Mouse (Mus musculus): ENCODE measurements at regions not wholly inside any gene's neighbourhood (a gene's known extent, or its start where the extent isn't known, plus 50 kb on each side); places are given as distances from the start of the nearest gene placed in this dataset.
"Not testable (repeated sequence)": the region's sequence is repeated elsewhere in the genome, so short reads cannot be mapped to it uniquely, and the experiment has no call there.

- H3K4me3 ChIP-seq, result no peak overlapping the region
- no peak for ATAC-seq (replicated peaks)
- no peaks in the 10 kb centered on the region for H3K4me1 ChIP-seq
- H3K36me3 ChIP-seq, result no peaks in the 10 kb centered on the region
- no peak overlapping the region for H3K9ac ChIP-seq (replicated peaks)
- H3K4me2 ChIP-seq (replicated peaks), result no peak overlapping the region
- H3K9me3 ChIP-seq, result no peaks in the 10 kb centered on the region
- H3K27ac ChIP-seq (replicated peaks), result no peak overlapping the region
- H3K27me3 ChIP-seq, result no peaks in the 10 kb centered on the region
- WGBS, result 31% methylated on average over 1 of the region's 1 CpGs
These were observed 67.7 kb downstream of the Alg10b start for GRCm38 (mm10) chr15:90291848-90292247.

GRCm38 (mm10) chr15:90294353-90294922 lies 70.3 kb downstream of the Alg10b start:
- no peak overlapping the region for H3K27ac ChIP-seq (replicated peaks)

GRCm38 (mm10) chr15:90298566-90298965 lies 74.5 kb downstream of the Alg10b start:
- Histone ChIP-seq H3K4me3 (no peak overlapping the region), H3K9me3 (no peaks in the 10 kb centered on the region), H3K9ac (replicated peaks) (no peak overlapping the region), H3K36me3 (no peaks in the 10 kb centered on the region), H3K27me3 (no peaks in the 10 kb centered on the region), H3K4me2 (replicated peaks) (no peak overlapping the region), H3K4me1 (no peaks in the 10 kb centered on the region), H3K27ac (replicated peaks) (no peak overlapping the region)
- 31% methylated on average over 7 of the region's 7 CpGs for WGBS
- ATAC-seq (replicated peaks), result no peak

More at GRCm38 (mm10) chr15:90294353-90294922, 70.3 kb downstream of the Alg10b start:
- H3K36me3 ChIP-seq, result no peaks in the 10 kb centered on the region
- no peaks in the 10 kb centered on the region for H3K9me3 ChIP-seq
- no peaks in the 10 kb centered on the region for H3K4me1 ChIP-seq
- H3K4me3 ChIP-seq, result no peak overlapping the region
- no peak overlapping the region for H3K9ac ChIP-seq (replicated peaks)
- no peak overlapping the region for H3K4me2 ChIP-seq (replicated peaks)
- no peaks in the 10 kb centered on the region for H3K27me3 ChIP-seq
- ATAC-seq (replicated peaks), result no peak
- 66% methylated on average over 2 of the region's 2 CpGs for WGBS

GRCm38 (mm10) chr15:90303393-90303792 lies 79.3 kb downstream of the Alg10b start:
- ATAC-seq (replicated peaks), result no peak
- Histone ChIP-seq H3K27ac (replicated peaks) (no peak overlapping the region), H3K9me3 (no peaks in the 10 kb centered on the region), H3K36me3 (no peaks in the 10 kb centered on the region), H3K27me3 (no peaks in the 10 kb centered on the region), H3K4me3 (no peak overlapping the region), H3K4me2 (replicated peaks) (no peak overlapping the region), H3K4me1 (no peaks in the 10 kb centered on the region), H3K9ac (replicated peaks) (no peak overlapping the region)
- 100% methylated on average over 1 of the region's 1 CpGs for WGBS

- no peak overlapping the region for H3K4me3 ChIP-seq
These were observed 80.9 kb downstream of the Alg10b start for GRCm38 (mm10) chr15:90305051-90305450.

GRCm38 (mm10) chr15:90306866-90307265 lies 82.8 kb downstream of the Alg10b start:
- no peak for ATAC-seq (replicated peaks)
- Histone ChIP-seq H3K4me1 (no peaks in the 10 kb centered on the region), H3K36me3 (no peaks in the 10 kb centered on the region), H3K27ac (replicated peaks) (no peak overlapping the region), H3K9ac (replicated peaks) (no peak overlapping the region), H3K4me2 (replicated peaks) (no peak overlapping the region), H3K4me3 (no peak overlapping the region), H3K9me3 (no peaks in the 10 kb centered on the region), H3K27me3 (no peaks in the 10 kb centered on the region)
- 92% methylated on average over 3 of the region's 3 CpGs for WGBS

More at GRCm38 (mm10) chr15:90305051-90305450, 80.9 kb downstream of the Alg10b start:
- Histone ChIP-seq H3K36me3 (no peaks in the 10 kb centered on the region), H3K27ac (replicated peaks) (no peak overlapping the region), H3K4me1 (no peaks in the 10 kb centered on the region), H3K4me2 (replicated peaks) (no peak overlapping the region), H3K9me3 (no peaks in the 10 kb centered on the region), H3K27me3 (no peaks in the 10 kb centered on the region), H3K9ac (replicated peaks) (no peak overlapping the region)
- WGBS, result 88% methylated on average over 3 of the region's 3 CpGs
- no peak for ATAC-seq (replicated peaks)

- H3K9ac ChIP-seq (replicated peaks); H3K4me1 ChIP-seq; H3K4me2 ChIP-seq (replicated peaks); H3K9me3 ChIP-seq; H3K27me3 ChIP-seq; H3K36me3 ChIP-seq; H3K27ac ChIP-seq (replicated peaks); H3K4me3 ChIP-seq; ATAC-seq (replicated peaks): not testable (repeated sequence)
- 5% methylated on average over 5 of the region's 5 CpGs for WGBS
These were observed 84.3 kb downstream of the Alg10b start for GRCm38 (mm10) chr15:90308433-90308832.

- 18% methylated on average over 1 of the region's 1 CpGs for WGBS
- no peak for ATAC-seq (replicated peaks)
- Histone ChIP-seq H3K4me2 (replicated peaks) (no peak overlapping the region), H3K27me3 (no peaks in the 10 kb centered on the region), H3K9ac (replicated peaks) (no peak overlapping the region), H3K4me1 (no peaks in the 10 kb centered on the region), H3K9me3 (no peaks in the 10 kb centered on the region), H3K4me3 (no peak overlapping the region), H3K36me3 (no peaks in the 10 kb centered on the region), H3K27ac (replicated peaks) (no peak overlapping the region)
These were observed 84.8 kb downstream of the Alg10b start for GRCm38 (mm10) chr15:90308869-90309268.

- H3K36me3 ChIP-seq, result no peaks in the 10 kb centered on the region
- H3K27me3 ChIP-seq, result no peaks in the 10 kb centered on the region
- H3K27ac ChIP-seq (replicated peaks), result no peak overlapping the region
- no peak overlapping the region for H3K9ac ChIP-seq (replicated peaks)
- H3K4me2 ChIP-seq (replicated peaks), result no peak overlapping the region
- no peak overlapping the region for H3K4me3 ChIP-seq
- no peak; the same call in 1 of the 2 replicates for ATAC-seq (replicated peaks)
- no peaks in the 10 kb centered on the region for H3K4me1 ChIP-seq
- H3K9me3 ChIP-seq, result no peaks in the 10 kb centered on the region
These were observed 85.6 kb downstream of the Alg10b start for GRCm38 (mm10) chr15:90309664-90310063.

- H3K9ac ChIP-seq (replicated peaks), result no peak overlapping the region
- H3K4me3 ChIP-seq, result no peak overlapping the region
- ATAC-seq (replicated peaks), result no peak
- 59% methylated on average over 3 of the region's 3 CpGs for WGBS
- no peaks in the 10 kb centered on the region for H3K27me3 ChIP-seq
- no peaks in the 10 kb centered on the region for H3K4me1 ChIP-seq
- H3K9me3 ChIP-seq, result no peaks in the 10 kb centered on the region
- H3K4me2 ChIP-seq (replicated peaks), result no peak overlapping the region
- H3K27ac ChIP-seq (replicated peaks), result no peak overlapping the region
- H3K36me3 ChIP-seq, result no peaks in the 10 kb centered on the region
These were observed 97.7 kb downstream of the Alg10b start for GRCm38 (mm10) chr15:90321774-90322173.

GRCm38 (mm10) chr15:90333275-90333674 lies 109.2 kb downstream of the Alg10b start:
- Histone ChIP-seq H3K27ac (replicated peaks) (no peak overlapping the region), H3K9me3 (no peaks in the 10 kb centered on the region), H3K36me3 (no peaks in the 10 kb centered on the region), H3K9ac (replicated peaks) (no peak overlapping the region), H3K4me3 (no peak overlapping the region), H3K4me2 (replicated peaks) (no peak overlapping the region), H3K4me1 (0 out of 2 replicates have a peak, but pooled peaks cover 5% of the 10 kb centered on the region), H3K27me3 (no peaks in the 10 kb centered on the region)
- ATAC-seq (replicated peaks), result no peak
- 4% methylated on average over 4 of the region's 4 CpGs for WGBS

GRCm38 (mm10) chr15:90333766-90334165 lies 109.7 kb downstream of the Alg10b start:
- Histone ChIP-seq H3K4me3 (no peak overlapping the region), H3K4me1 (0 out of 2 replicates have a peak, but pooled peaks cover 5% of the 10 kb centered on the region), H3K27me3 (no peaks in the 10 kb centered on the region), H3K4me2 (replicated peaks) (no peak overlapping the region), H3K9me3 (no peaks in the 10 kb centered on the region), H3K9ac (replicated peaks) (no peak overlapping the region), H3K36me3 (no peaks in the 10 kb centered on the region), H3K27ac (replicated peaks) (no peak overlapping the region)
- 37% methylated on average over 1 of the region's 1 CpGs for WGBS
- ATAC-seq (replicated peaks), result no peak

GRCm38 (mm10) chr15:90334406-90334805 lies 110.3 kb downstream of the Alg10b start:
- Histone ChIP-seq H3K9me3 (no peaks in the 10 kb centered on the region), H3K27me3 (no peaks in the 10 kb centered on the region), H3K4me1 (0 out of 2 replicates have a peak, but pooled peaks cover 5% of the 10 kb centered on the region), H3K9ac (replicated peaks) (no peak overlapping the region), H3K36me3 (no peaks in the 10 kb centered on the region), H3K4me2 (replicated peaks) (no peak overlapping the region), H3K27ac (replicated peaks) (no peak overlapping the region), H3K4me3 (no peak overlapping the region)
- no peak for ATAC-seq (replicated peaks)
- 55% methylated on average over 4 of the region's 4 CpGs for WGBS

All from forebrain, embryonic 15.5 days (tissue).